Mouse (Mus musculus) cerebellum, adult 9-10 months (tissue): ENCODE data around the gene Lair1.
"Not testable (repeated sequence)": the region's sequence is repeated elsewhere in the genome, so short reads cannot be mapped to it uniquely, and the experiment has no call there.

Experiments
- DNase-seq: peaks from one replicate; pipeline ENCODE4 v3.0.0; 2022

Gene Lair1

GRCm38 (mm10) chr7:4063013-4063412 lies at the start of gene Lair1:
Gene Lair1, minus strand, starts transcription at chr7:4063204.
- DNase-seq, result no peak

- DNase-seq, result no peak
These were observed 48.8 kb upstream of the Lair1 start for GRCm38 (mm10) chr7:4111766-4112165.

- peak; percentile 76 for DNase-seq
These were observed 40.4 kb upstream of the Lair1 start for GRCm38 (mm10) chr7:4103411-4103810.

- DNase-seq, result no peak
These were observed 38.1 kb upstream of the Lair1 start for GRCm38 (mm10) chr7:4101144-4101543.

GRCm38 (mm10) chr7:4098832-4099231 lies 35.8 kb upstream of the Lair1 start:
- DNase-seq, result no peak

GRCm38 (mm10) chr7:4098301-4098700 lies 35.3 kb upstream of the Lair1 start:
- DNase-seq, result no peak

GRCm38 (mm10) chr7:4091170-4091569 lies 28.2 kb upstream of the Lair1 start:
- no peak for DNase-seq

- DNase-seq, result no peak
These were observed 25.7 kb upstream of the Lair1 start for GRCm38 (mm10) chr7:4088679-4089078.

GRCm38 (mm10) chr7:4087896-4088480 lies 25.0 kb upstream of the Lair1 start:
- no peak for DNase-seq

GRCm38 (mm10) chr7:4087238-4087895 lies 24.4 kb upstream of the Lair1 start:
- DNase-seq, result no peak

GRCm38 (mm10) chr7:4085562-4085961 lies 22.6 kb upstream of the Lair1 start:
- DNase-seq, result no peak

- DNase-seq, result no peak
These were observed 21.2 kb upstream of the Lair1 start for GRCm38 (mm10) chr7:4084161-4084560.

- DNase-seq, result no peak
These were observed 19.8 kb upstream of the Lair1 start for GRCm38 (mm10) chr7:4082804-4083203.

- DNase-seq, result no peak
These were observed 18.7 kb upstream of the Lair1 start for GRCm38 (mm10) chr7:4081706-4082105.

GRCm38 (mm10) chr7:4080552-4080951 lies 17.5 kb upstream of the Lair1 start:
- no peak for DNase-seq

- no peak for DNase-seq
These were observed 16.5 kb upstream of the Lair1 start for GRCm38 (mm10) chr7:4079511-4079910.

GRCm38 (mm10) chr7:4073144-4073543 lies 10.1 kb upstream of the Lair1 start:
- no peak for DNase-seq

- no peak for DNase-seq
These were observed 8.1 kb upstream of the Lair1 start for GRCm38 (mm10) chr7:4071066-4071465.

- no peak for DNase-seq
These were observed 866 bp upstream of the Lair1 start for GRCm38 (mm10) chr7:4063714-4064425.

GRCm38 (mm10) chr7:4060602-4061188 lies 2.3 kb downstream of the Lair1 start:
- DNase-seq, result not testable (repeated sequence)

- DNase-seq, result peak; percentile 1
These were observed 36.1 kb downstream of the Lair1 start for GRCm38 (mm10) chr7:4026794-4027421.

GRCm38 (mm10) chr7:4004636-4005035 lies 58.4 kb downstream of the Lair1 start:
- not testable (repeated sequence) for DNase-seq

- DNase-seq, result not testable (repeated sequence)
These were observed 59.0 kb downstream of the Lair1 start for GRCm38 (mm10) chr7:4003996-4004395.
